ENCODE assay signal across 23 mouse cellular contexts in genomic region chr6:119386421-119386820, GRCm38 (mm10). TPM values are rescaled to one million over a fixed set of nuclear protein-coding genes. Genes with fewer than 3 reads are reported as not detected.
A peak's percentile ranks its signal among the peaks of the same experiment; 100 is the strongest.
DNase-seq lines count a peak whose midpoint lies in the region; ATAC-seq and TF ChIP-seq lines count a peak whose summit lies in the region.
"Had no signal": no experiment of that assay in that cellular context is flagged by ENCODE, and none has a peak within 500 bp of the region (broad histone marks: within the 10 kb centered on the region; RNA-seq: fewer than 3 reads in every experiment).

No protein-coding gene starts in this region.

- H3K4me3 ChIP-seq in lung, embryonic 15.5 days = no peak overlapping the region
- peak overlapping the region; percentile 83; the same call in 1 of the 2 replicates for H3K4me3 ChIP-seq in intestine, embryonic 16.5 days (ENCODE audit: low read length)
- peak overlapping the region; percentile 80; the same call in 1 of the 2 replicates for H3K4me3 ChIP-seq in liver, postnatal 0 days (ENCODE audit: low read depth, low read length)
- H3K4me3 ChIP-seq in cerebellum, adult 2 months (replicated peaks; ENCODE audit: insufficient read depth, low read depth, low read length) = no peak overlapping the region
- H3K4me3 ChIP-seq: hindbrain, embryonic 12.5 days; neural tube, embryonic 13.5 days had no signal

- no peaks in the 10 kb centered on the region for H3K27me3 ChIP-seq in lung, embryonic 15.5 days
- no peaks in the 10 kb centered on the region for H3K27me3 ChIP-seq in intestine, embryonic 16.5 days (replicated peaks; ENCODE audit: control insufficient read depth, insufficient read depth, low read length)
- H3K27me3 ChIP-seq in liver, postnatal 0 days (ENCODE audit: insufficient read depth, low read length) = no peaks in the 10 kb centered on the region
- H3K27me3 ChIP-seq in cerebellum, adult 2 months (ENCODE audit: control insufficient read depth, insufficient read depth, low read length) = no peaks in the 10 kb centered on the region
- H3K27me3 ChIP-seq: CH12.LX; hindbrain, embryonic 12.5 days; limb, embryonic 12.5 days; midbrain, embryonic 13.5 days; neural tube, embryonic 13.5 days had no signal

- no peaks in the 10 kb centered on the region for H3K9me3 ChIP-seq in lung, embryonic 15.5 days
- no peaks in the 10 kb centered on the region for H3K9me3 ChIP-seq in intestine, embryonic 16.5 days (ENCODE audit: control insufficient read depth, low read length)
- H3K9me3 ChIP-seq in liver, postnatal 0 days (ENCODE audit: low read length) = no peaks in the 10 kb centered on the region
- H3K9me3 ChIP-seq: forebrain, embryonic 10.5 days; hindbrain, embryonic 12.5 days; limb, embryonic 12.5 days; midbrain, embryonic 13.5 days; neural tube, embryonic 13.5 days had no signal

- no peak for DNase-seq in lung, adult 18-20 months
- no peak for DNase-seq in liver, postnatal 0 days
- DNase-seq in cerebellum, postnatal 4 days (ENCODE audit: low spot score in 2 of 2) = no peak
- no peak for DNase-seq in cerebellum, adult 2 months
- DNase-seq: adrenal gland, postnatal 36 days; cerebellum, adult 18-20 months; cerebellum, postnatal 36 days; gastrocnemius, postnatal 14 days; heart, postnatal 10 days; kidney, adult 11 months; right cerebral cortex, postnatal 14 days; spleen, adult 18-20 months; thymus, adult 2 months had no signal

- H3K4me2 ChIP-seq in lung, embryonic 15.5 days = 0 out of 2 replicates have a peak overlapping the region, but pooled peaks have one; percentile 66
- no peak overlapping the region for H3K4me2 ChIP-seq in intestine, embryonic 16.5 days (ENCODE audit: low read depth, low read length)
- peak overlapping the region; percentile 74; the same call in 1 of the 2 replicates for H3K4me2 ChIP-seq in liver, postnatal 0 days (ENCODE audit: low read depth, low read length)

- no peak for TF ChIP-seq POLR2A in cerebellum, adult 2 months (IDR thresholded peaks at IDR 0.05; ENCODE audit: borderline replicate concordance, insufficient read depth, low read length)

- ATAC-seq in lung, embryonic 15.5 days (ENCODE audit: borderline replicate concordance, extremely low read depth, low FRiP score, low TSS enrichment) = no peak
- peak; percentile 5 for ATAC-seq in CD4-positive, CD25-positive, alpha-beta regulatory T cell, adult 4 months
- no peak for ATAC-seq in intestine, embryonic 16.5 days
- no peak for ATAC-seq in liver, postnatal 0 days
- ATAC-seq: midbrain, embryonic 13.5 days had no signal

- H3K4me1 ChIP-seq in lung, embryonic 15.5 days = peaks cover 13% of the 10 kb centered on the region
- peaks cover 8% of the 10 kb centered on the region; the same call in 1 of the 2 replicates for H3K4me1 ChIP-seq in intestine, embryonic 16.5 days (ENCODE audit: control insufficient read depth, insufficient read depth, low read length)
- H3K4me1 ChIP-seq in liver, postnatal 0 days (ENCODE audit: insufficient read depth) = peaks cover 18% of the 10 kb centered on the region
- H3K4me1 ChIP-seq in cerebellum, adult 2 months (ENCODE audit: control insufficient read depth, insufficient read depth, low read length) = no peaks in the 10 kb centered on the region; the same call in 1 of the 2 replicates

- TF ChIP-seq EP300 in liver, postnatal 0 days (IDR thresholded peaks at IDR 0.05; ENCODE audit: low read depth) = no peak

- H3K27ac ChIP-seq in lung, embryonic 15.5 days = no peak overlapping the region
- H3K27ac ChIP-seq in intestine, embryonic 16.5 days (ENCODE audit: low read length) = no peak overlapping the region
- no peak overlapping the region; the same call in 1 of the 2 replicates for H3K27ac ChIP-seq in liver, postnatal 0 days (ENCODE audit: low read depth)
- no peak overlapping the region for H3K27ac ChIP-seq in cerebellum, adult 2 months (ENCODE audit: insufficient read depth, low read length)
- H3K27ac ChIP-seq: forebrain, embryonic 10.5 days; hindbrain, embryonic 12.5 days; limb, embryonic 12.5 days; macrophage; midbrain, embryonic 13.5 days; neural tube, embryonic 13.5 days had no signal

- no peaks in the 10 kb centered on the region for H3K36me3 ChIP-seq in lung, embryonic 15.5 days
- H3K36me3 ChIP-seq in intestine, embryonic 16.5 days (ENCODE audit: control insufficient read depth, insufficient read depth, low read length) = no peaks in the 10 kb centered on the region
- no peaks in the 10 kb centered on the region for H3K36me3 ChIP-seq in liver, postnatal 0 days (replicated peaks; ENCODE audit: insufficient read depth, low read length)
- H3K36me3 ChIP-seq: hindbrain, embryonic 12.5 days; limb, embryonic 12.5 days; midbrain, embryonic 13.5 days; neural tube, embryonic 13.5 days had no signal

- H3K9ac ChIP-seq in lung, embryonic 15.5 days = no peak overlapping the region
- H3K9ac ChIP-seq in intestine, embryonic 16.5 days (ENCODE audit: low read depth, low read length) = no peak overlapping the region
- no peak overlapping the region for H3K9ac ChIP-seq in liver, postnatal 0 days (replicated peaks)
- H3K9ac ChIP-seq: limb, embryonic 12.5 days had no signal

- no peak for TF ChIP-seq CTCF in liver, postnatal 0 days (IDR thresholded peaks at IDR 0.05; ENCODE audit: low read depth)
- no peak for TF ChIP-seq CTCF in cerebellum, adult 2 months (IDR thresholded peaks at IDR 0.05; ENCODE audit: borderline replicate concordance, insufficient read depth, low read depth, low read length)

- WGBS in lung, embryonic 15.5 days = 84% methylated on average over 4 of the region's 4 CpGs
- WGBS in intestine, embryonic 16.5 days = 78% methylated on average over 4 of the region's 4 CpGs
- 77% methylated on average over 4 of the region's 4 CpGs for whole genome bisulfite sequencing in liver, postnatal 0 days (ENCODE audit: insufficient replicate concordance)
- 86% methylated on average over 4 of the region's 4 CpGs for WGBS in cerebellum, adult 2 months

RNA-seq across cellular contexts. Expression of gene Adipor2, which starts 31.1 kb away (rescaled TPM):
- polyA plus RNA-seq in lung, embryonic 15.5 days (2015; fragmentation: Nextera tagmentation; extraction: Ambion mirVana) = 42.8 and 43.6 TPM in 2 replicates
- 10 to 100 TPM in 1 of 2 experiments, 1 to 10 TPM in 1; 7.7 to 10.3 TPM for polyA plus RNA-seq in CD4-positive, CD25-positive, alpha-beta regulatory T cell, adult 4 months (2017; shearing (Covaris generic))
- polyA plus RNA-seq in intestine, embryonic 16.5 days (2015; fragmentation: Nextera tagmentation; extraction: Ambion mirVana) = 127 and 148 TPM in 2 replicates
- polyA plus RNA-seq in liver, postnatal 0 days (2015; fragmentation: Nextera tagmentation; extraction: Ambion mirVana) = 53.9 and 58.6 TPM in 2 replicates
- polyA plus RNA-seq in cerebellum, adult 2 months (2012; rRNA removed) = 52.4 and 54.0 TPM in 2 replicates

RNA-seq across cellular contexts. Expression of gene Lrtm2, which starts 55.9 kb away (rescaled TPM):
- 0.04 and 0.11 TPM in 2 replicates for polyA plus RNA-seq in lung, embryonic 15.5 days (2015; fragmentation: Nextera tagmentation; extraction: Ambion mirVana)
- under 1 TPM in 1 of 2 experiments, not detected in 1; 0.66 TPM for polyA plus RNA-seq in CD4-positive, CD25-positive, alpha-beta regulatory T cell, adult 4 months (2017; shearing (Covaris generic))
- 0.32 and 0.38 TPM in 2 replicates for polyA plus RNA-seq in intestine, embryonic 16.5 days (2015; fragmentation: Nextera tagmentation; extraction: Ambion mirVana)
- polyA plus RNA-seq in liver, postnatal 0 days (2015; fragmentation: Nextera tagmentation; extraction: Ambion mirVana) = not detected in 2 replicates
- polyA plus RNA-seq in cerebellum, adult 2 months (2012; rRNA removed) = 35.3 and 38.5 TPM in 2 replicates
- polyA plus RNA-seq: limb, embryonic 12.5 days; macrophage had no signal

Comparison
In these comparisons a context has a peak if more than half of its experiments do, and no peak if none do; other contexts are left out.
1. H3K4me3 ChIP-seq: peak in intestine, embryonic 16.5 days (single experiment) and liver, postnatal 0 days (single experiment); none in lung, embryonic 15.5 days (single experiment) and cerebellum, adult 2 months (single experiment).
2. RNA of gene Lrtm2, which starts 55.9 kb away (polyA plus RNA-seq): 35.3 to 38.5 TPM in cerebellum, adult 2 months; 0.66 TPM in CD4-positive, CD25-positive, alpha-beta regulatory T cell, adult 4 months, 0.32 to 0.38 TPM in intestine, embryonic 16.5 days, 0.04 to 0.11 TPM in lung, embryonic 15.5 days and not detected in liver, postnatal 0 days; every median in the first group is over 10 times any median in the second.